Mouse (Mus musculus): ENCODE data around the gene Esam. TPM values are rescaled to one million over a fixed set of nuclear protein-coding genes. Genes with fewer than 3 reads are reported as not detected.

Esam gene
- polyA plus RNA-seq, 1 experiment from 2014 or later, result 42.8 TPM

DNA sequence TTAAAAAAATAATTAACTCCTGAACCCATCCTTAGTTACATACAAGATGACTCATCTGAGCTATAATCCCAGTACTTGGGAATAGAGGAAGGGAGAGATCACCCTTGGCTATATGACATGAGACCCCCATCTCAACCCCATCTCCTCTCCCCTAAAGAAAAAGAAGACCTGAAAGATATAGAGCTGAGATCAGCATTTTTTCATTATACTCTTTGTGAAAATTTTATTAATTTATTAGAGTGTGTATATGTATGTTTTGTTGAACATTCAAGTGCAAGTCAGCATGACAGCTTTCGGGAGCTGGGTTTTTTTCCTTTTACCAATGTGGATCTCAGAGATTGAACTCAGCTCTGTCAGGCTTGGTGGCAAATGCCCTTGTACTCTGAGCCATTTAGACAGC is 26.7 kb upstream of the Esam start:
- no peak for ATAC-seq (ENCODE audit: low FRiP score, low TSS enrichment)
- no peak for DNase-seq
- Histone ChIP-seq H3K9ac (replicated peaks; ENCODE audit: low read length) (no peak overlapping the region), H3K4me3 (replicated peaks; ENCODE audit: low read depth, low read length) (no peak overlapping the region), H3K27me3 (ENCODE audit: control insufficient read depth, insufficient read depth, low read length) (no peaks in the 10 kb centered on the region), H3K36me3 (ENCODE audit: control insufficient read depth, insufficient read depth, low read length) (0 out of 2 replicates have a peak, but pooled peaks cover 4% of the 10 kb centered on the region), H3K27ac (replicated peaks; ENCODE audit: low read depth, low read length) (no peak overlapping the region), H3K4me2 (ENCODE audit: low read length) (no peak overlapping the region), H3K4me1 (ENCODE audit: control insufficient read depth, insufficient read depth, low read length) (no peaks in the 10 kb centered on the region), H3K9me3 (ENCODE audit: control insufficient read depth, low read length) (no peaks in the 10 kb centered on the region)
- 100% methylated on average over 1 of the region's 1 CpGs for WGBS

DNA sequence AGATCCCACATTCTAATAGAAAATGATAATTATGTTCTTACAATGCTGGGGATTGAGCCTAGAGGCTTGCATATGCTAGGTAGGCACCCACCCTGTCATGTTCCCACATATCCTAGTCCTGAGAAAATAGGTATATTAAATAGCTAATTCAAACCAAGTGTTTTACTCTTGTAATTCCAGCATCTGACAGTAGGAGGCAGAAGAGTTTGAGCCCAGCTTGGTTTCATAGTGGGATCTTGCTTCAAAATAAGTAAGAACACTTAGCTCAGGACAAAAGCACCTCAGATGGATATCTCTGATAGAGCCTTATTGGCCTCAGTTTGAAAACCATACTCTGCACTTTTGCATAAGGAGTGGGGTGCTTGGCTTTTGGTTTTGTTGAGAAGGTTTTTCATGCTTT is 23.5 kb upstream of the Esam start:
- Histone ChIP-seq H3K27ac (replicated peaks; ENCODE audit: low read depth, low read length) (no peak overlapping the region), H3K36me3 (ENCODE audit: control insufficient read depth, insufficient read depth, low read length) (0 out of 2 replicates have a peak, but pooled peaks cover 4% of the 10 kb centered on the region), H3K9ac (replicated peaks; ENCODE audit: low read length) (no peak overlapping the region), H3K9me3 (ENCODE audit: control insufficient read depth, low read length) (no peaks in the 10 kb centered on the region), H3K27me3 (ENCODE audit: control insufficient read depth, insufficient read depth, low read length) (no peaks in the 10 kb centered on the region), H3K4me2 (ENCODE audit: low read length) (no peak overlapping the region), H3K4me3 (replicated peaks; ENCODE audit: low read depth, low read length) (no peak overlapping the region), H3K4me1 (ENCODE audit: control insufficient read depth, insufficient read depth, low read length) (no peaks in the 10 kb centered on the region)
- DNase-seq (no peak), ATAC-seq (ENCODE audit: low FRiP score, low TSS enrichment) (no peak)

DNA sequence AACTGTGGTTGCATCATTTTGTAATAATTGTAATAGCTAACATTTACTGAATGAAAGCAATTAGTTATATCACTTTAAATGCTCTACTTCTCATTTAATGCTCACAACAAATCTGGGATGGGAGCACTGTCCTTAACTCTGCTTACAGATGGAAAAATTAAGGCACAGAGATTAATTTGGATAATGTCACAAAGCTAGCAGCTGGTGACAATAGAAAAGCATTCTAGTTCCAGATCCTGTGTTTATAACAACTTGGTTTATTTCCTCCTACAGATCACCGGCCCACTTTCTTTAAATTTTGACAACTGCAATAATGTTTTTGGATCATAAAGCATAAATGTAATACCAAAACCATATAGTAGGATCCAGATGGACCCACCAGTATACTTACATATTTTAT is 21.9 kb upstream of the Esam start:
- H3K4me2 ChIP-seq (ENCODE audit: low read length), result no peak overlapping the region
- DNase-seq (no peak), ATAC-seq (ENCODE audit: low FRiP score, low TSS enrichment) (no peak)
- H3K27ac ChIP-seq (replicated peaks; ENCODE audit: low read depth, low read length), result no peak overlapping the region
- no peaks in the 10 kb centered on the region for H3K36me3 ChIP-seq (ENCODE audit: control insufficient read depth, insufficient read depth, low read length)
- H3K4me3 ChIP-seq (replicated peaks; ENCODE audit: low read depth, low read length), result no peak overlapping the region
- no peaks in the 10 kb centered on the region for H3K9me3 ChIP-seq (ENCODE audit: control insufficient read depth, low read length)
- H3K4me1 ChIP-seq (ENCODE audit: control insufficient read depth, insufficient read depth, low read length), result no peaks in the 10 kb centered on the region
- H3K9ac ChIP-seq (replicated peaks; ENCODE audit: low read length), result no peak overlapping the region
- no peaks in the 10 kb centered on the region for H3K27me3 ChIP-seq (ENCODE audit: control insufficient read depth, insufficient read depth, low read length)
- WGBS, result 96% methylated on average over 1 of the region's 1 CpGs

GRCm38 (mm10) chr9:37512097-37512496 is 15.8 kb upstream of the Esam start:
- DNase-seq (no peak), ATAC-seq (ENCODE audit: low FRiP score, low TSS enrichment) (no peak)
- Histone ChIP-seq H3K27ac (replicated peaks; ENCODE audit: low read depth, low read length) (no peak overlapping the region), H3K4me2 (ENCODE audit: low read length) (no peak overlapping the region), H3K27me3 (ENCODE audit: control insufficient read depth, insufficient read depth, low read length) (no peaks in the 10 kb centered on the region), H3K9ac (replicated peaks; ENCODE audit: low read length) (no peak overlapping the region), H3K4me1 (ENCODE audit: control insufficient read depth, insufficient read depth, low read length) (no peaks in the 10 kb centered on the region), H3K9me3 (ENCODE audit: control insufficient read depth, low read length) (no peaks in the 10 kb centered on the region), H3K4me3 (replicated peaks; ENCODE audit: low read depth, low read length) (no peak overlapping the region), H3K36me3 (ENCODE audit: control insufficient read depth, insufficient read depth, low read length) (no peaks in the 10 kb centered on the region)
- WGBS, result 93% methylated on average over 2 of the region's 2 CpGs

GRCm38 (mm10) chr9:37514456-37514855 is 13.4 kb upstream of the Esam start:
- H3K27ac ChIP-seq (replicated peaks; ENCODE audit: low read depth, low read length), result no peak overlapping the region
- ATAC-seq (ENCODE audit: low FRiP score, low TSS enrichment) (no peak), DNase-seq (no peak)
- H3K36me3 ChIP-seq (ENCODE audit: control insufficient read depth, insufficient read depth, low read length), result peaks cover 8% of the 10 kb centered on the region
- no peak overlapping the region for H3K4me3 ChIP-seq (replicated peaks; ENCODE audit: low read depth, low read length)
- H3K9ac ChIP-seq (replicated peaks; ENCODE audit: low read length), result no peak overlapping the region
- H3K4me2 ChIP-seq (ENCODE audit: low read length), result no peak overlapping the region
- no peaks in the 10 kb centered on the region for H3K4me1 ChIP-seq (ENCODE audit: control insufficient read depth, insufficient read depth, low read length)
- 82% methylated on average over 3 of the region's 3 CpGs for WGBS
- no peaks in the 10 kb centered on the region for H3K27me3 ChIP-seq (ENCODE audit: control insufficient read depth, insufficient read depth, low read length)
- no peaks in the 10 kb centered on the region for H3K9me3 ChIP-seq (ENCODE audit: control insufficient read depth, low read length)

DNA sequence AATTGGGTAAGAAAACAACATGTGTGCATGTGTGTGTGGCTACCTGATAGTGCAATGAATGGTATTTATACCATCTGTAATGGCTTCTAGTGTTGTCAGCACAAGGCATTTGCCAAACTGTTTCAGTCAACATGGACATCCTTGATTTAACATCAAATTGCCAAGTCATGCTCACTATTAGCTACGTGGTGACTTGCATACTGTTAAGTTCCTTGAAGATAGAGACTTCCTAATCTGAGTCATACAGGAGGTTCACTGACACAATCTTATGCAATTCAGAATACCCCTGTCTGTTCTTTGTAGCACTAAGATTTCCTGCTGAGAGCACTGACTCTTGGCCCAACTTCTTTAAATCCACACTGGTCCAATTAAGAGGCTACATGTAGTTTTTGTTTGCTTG is 10.4 kb upstream of the Esam start:
- H3K27me3 ChIP-seq (ENCODE audit: control insufficient read depth, insufficient read depth, low read length), result no peaks in the 10 kb centered on the region
- no peaks in the 10 kb centered on the region for H3K9me3 ChIP-seq (ENCODE audit: control insufficient read depth, low read length)
- H3K36me3 ChIP-seq (ENCODE audit: control insufficient read depth, insufficient read depth, low read length), result peaks cover 27% of the 10 kb centered on the region
- no peak overlapping the region for H3K4me3 ChIP-seq (replicated peaks; ENCODE audit: low read depth, low read length)
- no peak overlapping the region for H3K9ac ChIP-seq (replicated peaks; ENCODE audit: low read length)
- H3K27ac ChIP-seq (replicated peaks; ENCODE audit: low read depth, low read length), result no peak overlapping the region
- no peak for ATAC-seq (ENCODE audit: low FRiP score, low TSS enrichment)
- WGBS, result 70% methylated on average over 1 of the region's 1 CpGs
- no peaks in the 10 kb centered on the region for H3K4me1 ChIP-seq (ENCODE audit: control insufficient read depth, insufficient read depth, low read length)
- no peak for DNase-seq
- no peak overlapping the region for H3K4me2 ChIP-seq (ENCODE audit: low read length)

DNA sequence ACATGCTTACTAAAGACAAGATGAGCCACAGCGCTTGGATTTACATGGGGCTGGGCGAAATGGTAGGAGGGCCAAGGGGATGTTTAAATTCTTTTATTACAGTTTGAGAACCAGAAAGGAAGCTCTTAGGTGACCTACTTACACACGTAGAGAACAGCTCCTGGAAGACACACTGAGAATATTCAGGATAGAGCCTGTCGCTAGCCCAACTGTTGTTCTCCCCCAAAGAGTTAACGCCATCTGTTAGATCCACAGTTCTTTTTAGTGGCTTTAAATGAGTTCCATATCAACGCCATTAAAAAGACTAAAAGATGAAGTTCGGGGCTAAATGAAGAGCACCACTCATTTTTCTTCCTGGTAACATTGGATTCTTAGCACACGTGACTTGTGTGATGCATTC is 8.9 kb upstream of the Esam start:
- no peak for DNase-seq
- WGBS, result 92% methylated on average over 8 of the region's 8 CpGs

DNA sequence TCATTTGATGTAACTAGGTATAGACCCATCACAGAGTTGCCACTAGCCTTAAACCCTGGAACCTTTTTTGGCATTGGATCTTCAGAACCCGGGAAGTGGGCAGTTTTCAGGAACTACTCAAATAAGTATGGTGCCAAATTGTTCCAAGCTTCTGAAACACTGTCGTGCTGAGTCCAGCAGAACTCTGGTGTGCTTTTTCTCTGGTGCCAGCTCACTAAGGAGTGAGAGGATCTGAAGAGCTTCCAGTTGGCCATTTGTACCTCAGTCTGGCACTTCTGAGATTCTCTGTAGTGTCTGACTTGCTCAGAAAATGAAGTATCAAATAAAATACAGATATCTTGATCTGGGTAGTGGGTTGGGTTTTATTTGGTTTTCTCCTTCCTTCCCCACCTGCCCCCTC is 7.9 kb upstream of the Esam start:
- DNase-seq, result no peak
- ATAC-seq (ENCODE audit: low FRiP score, low TSS enrichment), result no peak
- 92% methylated on average over 2 of the region's 2 CpGs for WGBS

More for the DNA sequence above, 8.9 kb upstream of the Esam start:
- Histone ChIP-seq H3K9me3 (ENCODE audit: control insufficient read depth, low read length) (no peaks in the 10 kb centered on the region), H3K27me3 (ENCODE audit: control insufficient read depth, insufficient read depth, low read length) (no peaks in the 10 kb centered on the region), H3K4me2 (ENCODE audit: low read length) (no peak overlapping the region), H3K4me1 (ENCODE audit: control insufficient read depth, insufficient read depth, low read length) (no peaks in the 10 kb centered on the region), H3K27ac (replicated peaks; ENCODE audit: low read depth, low read length) (no peak overlapping the region), H3K36me3 (ENCODE audit: control insufficient read depth, insufficient read depth, low read length) (peaks cover 38% of the 10 kb centered on the region), H3K4me3 (replicated peaks; ENCODE audit: low read depth, low read length) (no peak overlapping the region), H3K9ac (replicated peaks; ENCODE audit: low read length) (no peak overlapping the region)
- ATAC-seq (ENCODE audit: low FRiP score, low TSS enrichment), result no peak

GRCm38 (mm10) chr9:37525461-37525860 is 2.4 kb upstream of the Esam start:
- ATAC-seq (ENCODE audit: low FRiP score, low TSS enrichment) (no peak), DNase-seq (no peak)
- WGBS, result 91% methylated on average over 2 of the region's 2 CpGs
- no peak overlapping the region for H3K9ac ChIP-seq (replicated peaks; ENCODE audit: low read length)
- no peak overlapping the region for H3K4me3 ChIP-seq (replicated peaks; ENCODE audit: low read depth, low read length)
- H3K4me2 ChIP-seq (ENCODE audit: low read length), result no peak overlapping the region
- H3K9me3 ChIP-seq (ENCODE audit: control insufficient read depth, low read length), result no peaks in the 10 kb centered on the region
- no peak overlapping the region for H3K27ac ChIP-seq (replicated peaks; ENCODE audit: low read depth, low read length)
- peaks cover 28% of the 10 kb centered on the region for H3K36me3 ChIP-seq (ENCODE audit: control insufficient read depth, insufficient read depth, low read length)
- peaks cover 48% of the 10 kb centered on the region for H3K27me3 ChIP-seq (ENCODE audit: control insufficient read depth, insufficient read depth, low read length)
- H3K4me1 ChIP-seq (ENCODE audit: control insufficient read depth, insufficient read depth, low read length), result peaks cover 7% of the 10 kb centered on the region; the same call in 1 of the 2 replicates

More for the DNA sequence above, 7.9 kb upstream of the Esam start:
- Histone ChIP-seq H3K27ac (replicated peaks; ENCODE audit: low read depth, low read length) (no peak overlapping the region), H3K27me3 (ENCODE audit: control insufficient read depth, insufficient read depth, low read length) (no peaks in the 10 kb centered on the region), H3K4me3 (replicated peaks; ENCODE audit: low read depth, low read length) (no peak overlapping the region), H3K36me3 (ENCODE audit: control insufficient read depth, insufficient read depth, low read length) (peaks cover 45% of the 10 kb centered on the region), H3K4me1 (ENCODE audit: control insufficient read depth, insufficient read depth, low read length) (no peaks in the 10 kb centered on the region), H3K9ac (replicated peaks; ENCODE audit: low read length) (no peak overlapping the region), H3K4me2 (ENCODE audit: low read length) (no peak overlapping the region), H3K9me3 (ENCODE audit: control insufficient read depth, low read length) (no peaks in the 10 kb centered on the region)

Measured in midbrain, embryonic 14.5 days (tissue).